Mouse (Mus musculus): ENCODE measurements around the gene Knstrn.

GRCm38 (mm10) chr2:118835115-118835514 lies 21.3 kb downstream of the Knstrn start:
- TF ChIP-seq CTCF (IDR thresholded peaks at IDR 0.05; ENCODE audit: insufficient read depth, low read length) (no peak), POLR2A (IDR thresholded peaks at IDR 0.05; ENCODE audit: borderline replicate concordance, extremely low read depth, low read depth, low read length) (no peak)
